Mouse (Mus musculus): Measurements from ENCODE around the gene Phactr1. TPM values are rescaled to one million over a fixed set of nuclear protein-coding genes. Genes with fewer than 3 reads are reported as not detected.

Phactr1 gene
- polyA plus RNA-seq, 1 experiment from 2014 or later: 2.0 TPM

DNA sequence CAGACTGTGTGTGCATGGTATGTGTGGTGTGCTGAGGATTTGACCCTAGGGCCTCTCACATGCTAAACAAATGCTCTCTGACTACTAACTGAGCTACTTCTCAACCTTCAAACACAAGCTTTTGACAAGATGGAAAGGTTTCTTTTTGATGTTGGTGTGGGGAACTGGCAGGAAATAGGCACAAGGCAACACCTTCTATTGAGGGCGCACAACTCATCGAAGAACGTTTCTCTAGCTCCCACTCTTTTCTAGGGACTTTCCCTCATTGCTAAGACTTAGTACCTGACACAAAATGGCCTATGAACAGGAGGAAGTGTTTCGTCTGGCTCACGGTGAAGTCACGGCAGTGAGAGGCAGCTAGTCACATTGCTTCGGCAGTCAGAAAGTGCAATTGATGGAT is 496.9 kb downstream of the Phactr1 start:
- no peak for DNase-seq (ENCODE audit: low spot score)
- no peaks in the 10 kb centered on the region for H3K36me3 ChIP-seq
- 0 out of 2 replicates have a peak, but pooled peaks cover 3% of the 10 kb centered on the region for H3K27me3 ChIP-seq (ENCODE audit: low read depth, poor library complexity, severe bottlenecking)
- no peaks in the 10 kb centered on the region for H3K9me3 ChIP-seq (replicated peaks)
- H3K27ac ChIP-seq: no peak overlapping the region
- WGBS: 88% methylated on average over 7 of the region's 7 CpGs
- H3K4me1 ChIP-seq: peaks cover 10% of the 10 kb centered on the region
- no peak overlapping the region for H3K4me3 ChIP-seq

DNA sequence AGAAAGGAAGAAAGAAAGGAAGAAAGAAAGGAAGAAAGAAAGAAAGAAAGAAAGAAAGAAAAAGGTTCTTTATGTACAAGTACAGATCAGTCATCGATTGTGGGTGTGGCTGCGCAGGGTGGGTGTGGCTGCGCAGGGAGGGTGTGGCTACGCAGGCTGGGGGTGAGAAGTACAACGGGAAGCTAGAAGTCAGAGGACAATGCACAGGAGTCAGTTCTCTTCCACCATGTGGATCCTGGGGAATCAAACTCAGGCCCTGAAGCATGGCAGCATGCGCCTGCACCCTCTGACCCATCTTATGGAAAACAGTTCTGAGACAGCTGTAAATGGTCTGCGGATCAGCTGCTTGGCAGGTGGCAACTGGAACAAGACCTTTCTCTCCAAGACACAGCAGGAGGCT is 500.7 kb downstream of the Phactr1 start:
- Histone ChIP-seq H3K4me3 (no peak overlapping the region), H3K27me3 (ENCODE audit: low read depth, poor library complexity, severe bottlenecking) (0 out of 2 replicates have a peak, but pooled peaks cover 3% of the 10 kb centered on the region), H3K27ac (no peak overlapping the region), H3K36me3 (no peaks in the 10 kb centered on the region), H3K4me1 (peaks cover 20% of the 10 kb centered on the region), H3K9me3 (replicated peaks) (no peaks in the 10 kb centered on the region)
- no peak for DNase-seq (ENCODE audit: low spot score)
- WGBS: 64% methylated on average over 7 of the region's 7 CpGs

DNA sequence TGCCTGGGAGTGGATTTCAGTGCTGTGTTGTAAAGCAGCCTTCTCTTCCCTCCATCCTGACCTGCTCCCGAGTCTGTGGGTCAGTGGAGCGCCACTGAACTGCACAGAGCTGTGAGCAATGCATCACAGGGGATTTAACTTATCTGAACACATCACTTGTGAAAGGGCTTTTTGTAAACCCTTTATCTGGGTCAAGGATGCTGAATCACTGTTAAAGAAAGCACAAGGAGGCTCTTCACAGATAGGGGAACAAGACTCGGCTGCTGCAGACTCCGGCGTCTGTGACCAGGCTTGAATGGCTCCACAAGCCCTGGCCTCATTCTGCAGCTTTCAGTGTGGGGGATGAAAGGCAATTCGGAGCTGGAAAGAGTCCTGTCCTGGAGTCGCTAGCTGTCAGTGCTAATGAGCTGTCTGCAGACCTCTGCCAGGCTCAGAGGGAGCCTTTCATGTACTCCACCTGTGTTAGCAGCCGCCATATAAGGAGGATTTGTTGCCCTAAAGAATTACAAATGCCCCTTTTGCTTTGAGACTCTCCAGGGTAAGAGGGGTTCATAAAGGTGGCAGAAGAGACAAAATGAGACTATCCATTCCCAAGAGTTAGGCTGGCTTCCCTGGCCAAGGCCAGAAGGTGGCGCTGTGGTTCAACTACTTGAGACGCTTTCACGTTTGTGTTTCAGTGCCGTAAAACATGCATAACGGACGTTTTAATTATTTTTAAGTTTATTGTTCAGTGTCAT is 502.2 kb downstream of the Phactr1 start:
- Histone ChIP-seq H3K27ac (peak overlapping the region; percentile 46), H3K4me1 (peaks cover 20% of the 10 kb centered on the region), H3K9me3 (replicated peaks) (no peaks in the 10 kb centered on the region), H3K36me3 (no peaks in the 10 kb centered on the region), H3K4me3 (peak overlapping the region; percentile 40), H3K27me3 (ENCODE audit: low read depth, poor library complexity, severe bottlenecking) (0 out of 2 replicates have a peak, but pooled peaks cover 3% of the 10 kb centered on the region)
- peak; percentile 90 for DNase-seq (ENCODE audit: low spot score)
- WGBS: 11% methylated on average over 14 of the region's 14 CpGs

DNA sequence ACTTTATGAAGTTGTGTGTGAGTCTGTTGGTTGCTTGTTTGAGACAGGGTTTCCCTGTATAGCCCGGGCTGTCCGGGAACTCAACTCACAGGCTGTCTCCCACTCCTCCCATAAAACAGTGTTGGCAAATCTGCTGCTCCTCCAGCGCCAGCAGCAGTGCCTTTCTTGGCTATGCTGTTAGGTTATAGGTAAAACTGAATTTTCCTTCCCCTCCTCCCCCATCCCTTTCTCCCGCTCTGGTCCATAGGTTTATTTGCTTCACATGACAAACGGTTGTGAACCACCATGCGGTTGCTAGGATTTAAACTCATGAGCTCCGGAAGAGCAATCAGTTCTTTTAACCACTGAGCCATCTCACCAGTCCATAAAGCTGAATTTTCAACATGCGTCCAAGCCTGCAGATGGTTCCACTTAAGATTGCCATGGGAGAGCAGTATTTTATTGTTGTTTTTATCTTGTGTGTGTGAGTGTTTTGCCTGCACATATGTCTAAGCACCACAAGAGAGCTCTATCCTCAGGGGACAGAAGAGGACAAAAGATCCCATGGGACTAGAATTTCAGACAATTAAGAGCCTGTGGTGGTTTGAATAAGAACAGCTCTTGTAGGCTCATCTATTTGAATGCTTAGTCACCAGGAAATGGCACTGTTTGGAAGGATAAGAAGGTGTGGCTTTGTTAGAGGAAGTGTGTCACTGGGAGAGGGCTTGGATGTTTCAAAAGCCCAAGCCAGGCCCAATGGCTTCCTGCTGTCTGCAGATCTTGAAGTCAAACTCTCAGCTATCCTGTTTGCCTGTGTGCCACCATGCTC is 503.0 kb downstream of the Phactr1 start:
- Histone ChIP-seq H3K4me1 (peaks cover 20% of the 10 kb centered on the region), H3K27me3 (ENCODE audit: low read depth, poor library complexity, severe bottlenecking) (0 out of 2 replicates have a peak, but pooled peaks cover 3% of the 10 kb centered on the region), H3K9me3 (replicated peaks) (no peaks in the 10 kb centered on the region), H3K27ac (peak overlapping the region; percentile 46), H3K4me3 (peak overlapping the region; percentile 40), H3K36me3 (no peaks in the 10 kb centered on the region)
- no peak for DNase-seq (ENCODE audit: low spot score)
- WGBS: 44% methylated on average over 8 of the region's 8 CpGs

DNA sequence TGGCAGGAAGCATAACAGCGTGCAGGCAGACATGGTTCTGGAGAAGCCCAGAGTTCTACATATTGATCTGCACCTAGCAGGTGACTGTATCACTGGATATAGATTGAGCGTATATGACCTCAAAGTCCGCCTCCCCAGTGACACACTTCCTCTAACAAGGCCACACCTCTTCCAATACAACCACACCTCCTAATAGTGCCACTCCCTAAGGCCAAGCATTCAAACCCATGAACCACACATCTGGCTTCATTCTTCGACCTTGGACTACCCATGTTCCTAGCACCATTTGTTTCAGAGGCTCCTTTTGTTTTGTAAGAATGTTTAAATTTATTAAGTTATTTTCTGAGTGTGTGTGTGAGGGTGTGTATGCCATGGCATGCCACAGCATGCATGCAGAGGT is 507.3 kb downstream of the Phactr1 start:
- WGBS: 96% methylated on average over 4 of the region's 4 CpGs
- peaks cover 21% of the 10 kb centered on the region for H3K4me1 ChIP-seq

More for the DNA sequence above, 507.3 kb downstream of the Phactr1 start:
- Histone ChIP-seq H3K36me3 (no peaks in the 10 kb centered on the region), H3K27ac (no peak overlapping the region), H3K27me3 (ENCODE audit: low read depth, poor library complexity, severe bottlenecking) (0 out of 2 replicates have a peak, but pooled peaks cover 5% of the 10 kb centered on the region), H3K4me3 (no peak overlapping the region), H3K9me3 (replicated peaks) (no peaks in the 10 kb centered on the region)
- DNase-seq (ENCODE audit: low spot score): no peak
